Mouse (Mus musculus): ENCODE data around the gene Tbc1d2b.

- TF ChIP-seq GATA1 (IDR thresholded peaks at IDR 0.05; ENCODE audit: low read length): no peak
- no peak for TF ChIP-seq TAL1 (IDR thresholded peaks at IDR 0.05; ENCODE audit: low read length)
Observed at GRCm38 (mm10) chr9:90162926-90163748, 107.5 kb downstream of the Tbc1d2b start, which contains the start of gene Adamts7.

Measured in erythroblast, embryonic 14.5 days (primary cell).